Mouse (Mus musculus) layer of hippocampus, postnatal 25 days (tissue): Measurements from ENCODE around the gene Fbxo36. TPM values are rescaled to one million over a fixed set of nuclear protein-coding genes. Genes with fewer than 3 reads are reported as not detected.

Experiments
- DNase-seq, 2 experiments: peaks; one replicate each; pipeline ENCODE4 v3.0.0; 2022; ENCODE audit warnings: mixed read lengths in 2 of 2, low spot score in 1 of 2; ENCODE audit errors: extremely low spot score in 1 of 2
- total RNA-seq, 2 experiments: library from RNA; stranded (reverse); gene quantifications; 2 replicates each; pipeline ENCODE4 v1.2.3; 2021

The Fbxo36 gene
- total RNA-seq, 2 experiments from 2014 or later: 2.4 to 3.0 TPM

DNA sequence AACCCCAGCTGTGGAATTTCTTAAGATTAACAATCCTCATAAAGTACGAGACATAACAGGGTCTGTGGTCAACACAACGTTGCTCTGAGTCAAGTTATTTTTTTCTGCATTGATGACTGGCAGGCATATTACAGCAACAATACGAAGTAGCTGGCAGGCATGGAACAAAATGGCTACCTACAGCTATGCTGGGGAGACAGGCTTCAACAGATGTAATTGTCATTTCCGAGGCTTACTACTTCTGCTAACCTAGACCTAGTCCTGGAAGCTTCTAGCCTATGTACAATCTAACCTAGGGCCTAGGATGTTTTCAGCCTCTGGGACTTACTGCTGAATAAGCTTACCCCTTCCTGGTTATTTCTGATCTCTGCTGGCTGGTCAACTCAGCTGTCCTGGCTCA, 99.8 kb downstream of the Fbxo36 start:
- DNase-seq: no peak

DNA sequence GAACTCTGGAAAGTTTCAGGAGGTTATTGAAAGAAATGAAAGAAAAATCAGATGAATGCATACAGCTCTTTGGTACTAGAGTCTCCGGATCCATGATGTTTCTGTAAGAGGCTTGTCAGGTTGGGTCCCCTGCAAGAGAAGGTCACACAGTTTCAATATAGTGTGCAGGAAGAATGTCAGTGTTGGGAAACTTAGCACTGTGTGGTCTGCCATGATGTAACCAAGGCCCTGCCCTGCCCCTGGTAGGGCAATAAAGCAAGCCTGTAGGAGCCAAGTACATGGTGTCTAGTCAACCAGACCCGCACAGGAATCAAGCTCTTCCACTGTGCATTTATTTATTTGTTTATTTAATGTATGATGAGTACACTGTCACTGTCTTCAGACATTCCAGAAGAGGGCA, 100.7 kb downstream of the Fbxo36 start:
- DNase-seq: no peak

DNA sequence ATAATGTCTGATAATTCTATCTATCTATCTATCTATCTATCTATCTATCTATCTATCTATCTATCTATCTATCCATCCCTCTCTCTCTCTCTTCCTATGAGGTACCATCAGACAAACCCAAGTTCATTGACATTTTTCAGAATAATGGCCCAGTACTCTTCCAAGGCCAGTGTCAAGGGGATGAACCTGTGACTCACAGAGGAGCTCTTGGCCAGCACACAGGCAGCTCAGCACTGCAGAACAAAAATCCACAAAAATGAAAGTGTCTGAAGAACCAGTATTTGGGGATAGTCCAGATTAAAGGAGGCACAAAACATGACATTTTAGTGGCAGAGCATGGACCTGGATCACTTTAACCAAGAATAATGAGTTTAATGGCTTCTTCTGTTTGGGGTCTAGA, 103.0 kb downstream of the Fbxo36 start:
- DNase-seq: no peak

DNA sequence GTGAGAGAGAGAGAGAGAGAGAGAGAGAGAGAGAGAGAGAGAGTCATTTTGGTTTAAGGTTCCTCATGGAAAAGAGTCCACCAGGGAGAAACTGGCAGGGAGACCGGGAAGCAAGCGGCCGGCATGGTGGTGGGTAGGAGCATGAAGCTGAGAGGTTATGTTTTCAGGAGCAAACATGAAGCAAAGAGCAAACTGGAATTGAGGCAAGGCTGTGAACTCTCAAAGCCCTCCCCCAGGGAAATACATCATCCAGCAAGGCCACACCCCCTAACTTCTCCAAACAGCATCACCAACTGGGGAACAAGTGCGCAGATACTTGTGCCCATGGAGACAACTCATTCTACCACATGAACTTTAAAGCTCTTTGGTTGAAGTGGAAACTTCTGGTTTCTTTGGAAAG, 103.9 kb downstream of the Fbxo36 start:
- no peak for DNase-seq

DNA sequence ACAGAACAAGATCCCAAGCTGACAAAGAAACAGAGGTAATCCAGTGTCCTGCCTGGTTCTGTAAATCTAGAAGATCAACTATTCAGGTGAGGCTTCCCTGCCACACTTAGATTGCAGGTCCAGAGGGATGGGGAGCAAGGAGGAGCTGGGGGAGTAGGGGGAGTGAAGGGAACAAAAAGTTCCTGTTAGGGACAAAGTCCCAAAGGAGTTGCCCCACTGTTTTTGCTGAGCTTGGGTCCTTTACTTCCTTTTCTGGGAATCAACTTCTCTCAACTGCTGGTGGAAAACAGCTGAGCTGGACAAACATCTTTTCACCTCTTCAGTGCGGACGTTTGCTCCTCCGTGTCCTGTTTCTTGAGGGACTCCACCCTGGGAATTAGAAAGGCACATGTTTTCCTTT, 106.3 kb downstream of the Fbxo36 start:
- no peak for DNase-seq

DNA sequence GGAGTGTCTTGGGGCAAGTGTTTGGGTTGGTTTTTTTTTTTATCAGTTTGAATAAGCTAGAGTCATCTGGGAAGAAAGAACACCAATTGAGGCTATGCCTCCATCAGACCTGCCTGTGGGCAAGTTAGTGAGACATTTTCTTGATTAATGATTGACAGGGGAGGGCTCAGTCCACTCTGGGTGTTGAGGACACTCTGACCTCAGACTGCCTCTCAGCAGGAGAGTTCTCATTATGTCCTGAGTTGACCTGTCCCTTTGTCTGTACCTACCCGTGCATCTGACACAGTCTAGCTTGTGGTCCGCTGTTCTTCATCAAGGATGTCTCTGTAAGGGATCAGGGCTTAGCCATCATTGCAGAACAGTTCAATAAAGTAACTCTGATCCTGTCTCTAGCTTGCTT, 107.7 kb downstream of the Fbxo36 start:
- DNase-seq: no peak

Other genes with a start within 250 kb of the Fbxo36 start
- gene Dner, start 143.6 kb upstream of the Fbxo36 start, total RNA-seq: 100 to 1,000 TPM; 119 to 123 TPM
- gene Trip12, start 675 bp downstream of the Fbxo36 start, total RNA-seq: 100 to 1,000 TPM; 182 to 184 TPM
- gene Slc16a14, start 95.3 kb downstream of the Fbxo36 start, total RNA-seq: 10 to 100 TPM; 15.2 to 20.0 TPM